Mouse (Mus musculus) stomach, postnatal 0 days (tissue): ENCODE data around the gene Yeats4. TPM values are rescaled to one million over a fixed set of nuclear protein-coding genes. Genes with fewer than 3 reads are reported as not detected.

Experiments
- ATAC-seq: fragments of 200-750 bp; cut with Nextera tagmentation; 2 replicates; pipeline ENCODE4 v1.8.0; 2017; ENCODE audit not compliant: low FRiP score, low TSS enrichment
- DNase-seq: peaks from one replicate; pipeline ENCODE4 v3.0.0-alpha.2; 2016; ENCODE audit warnings: low spot score
- H3K27ac ChIP-seq: fragments of 300-500 bp; sonication (generic); replicated peaks from 2 replicates; pipeline ENCODE4 v1.5.1; 2014; ENCODE audit warnings: mild to moderate bottlenecking, control low read depth
- H3K27me3 ChIP-seq: fragments of 300-500 bp; sonication (generic); 2 replicates; pipeline ENCODE4 v1.6.1; 2014; ENCODE audit warnings: low read length; ENCODE audit not compliant: control insufficient read depth, insufficient read depth
- H3K36me3 ChIP-seq: fragments of 300-500 bp; sonication (generic); 2 replicates; pipeline ENCODE4 v1.6.1; 2014; ENCODE audit warnings: low read length, mixed read lengths; ENCODE audit not compliant: control insufficient read depth, insufficient read depth
- H3K4me1 ChIP-seq: fragments of 300-500 bp; sonication (generic); replicated peaks from 2 replicates; pipeline ENCODE4 v1.6.1; 2014; ENCODE audit warnings: antibody characterized with exemption; ENCODE audit not compliant: control insufficient read depth, insufficient read depth
- H3K4me2 ChIP-seq: fragments of 300-500 bp; sonication (generic); replicated peaks from 2 replicates; pipeline ENCODE4 v1.6.1; 2014; ENCODE audit warnings: low read depth, mild to moderate bottlenecking, control low read depth, moderate library complexity
- H3K4me3 ChIP-seq: fragments of 300-500 bp; sonication (generic); 2 replicates; pipeline ENCODE4 v1.5.1; 2014; ENCODE audit warnings: low read depth, low read length, control low read depth
- H3K9ac ChIP-seq: fragments of 300-500 bp; sonication (generic); 2 replicates; pipeline ENCODE4 v1.6.1; 2014; ENCODE audit warnings: mild to moderate bottlenecking, low read length, control low read depth, mixed read lengths
- H3K9me3 ChIP-seq: fragments of 300-500 bp; sonication (generic); 2 replicates; pipeline ENCODE4 v1.6.1; 2016; ENCODE audit warnings: low read length; ENCODE audit not compliant: control insufficient read depth
- CTCF ChIP-seq: IDR thresholded peaks from 2 replicates; pipeline ENCODE4 v1.5.1; 2016; ENCODE audit warnings: antibody characterized with exemption, low read depth, mild to moderate bottlenecking, moderate library complexity
- EP300 ChIP-seq: optimal IDR thresholded peaks from 2 replicates; pipeline ENCODE3; 2016; ENCODE audit warnings: antibody characterized with exemption
- WGBS: fragments of 180-500 bp; shearing (Covaris S2); extraction: QIAGEN DNeasy Blood & Tissue Kit; methylation state at CpG from one replicate; pipeline ENCODE4 v1.1.7; 2014; 5-methylcytosine and 5-hydroxymethylcytosine counted together
- polyA plus RNA-seq: library from polyadenylated mRNA; unstranded; fragments of >200 nt; fragmentation: Nextera tagmentation; extraction: Ambion mirVana; gene quantifications from 2 replicates; pipeline ENCODE4 v1.2.1, GENCODE M21; 2015

The Yeats4 gene
- polyA plus RNA-seq, 1 experiment from 2014 or later = 38.2 TPM

DNA sequence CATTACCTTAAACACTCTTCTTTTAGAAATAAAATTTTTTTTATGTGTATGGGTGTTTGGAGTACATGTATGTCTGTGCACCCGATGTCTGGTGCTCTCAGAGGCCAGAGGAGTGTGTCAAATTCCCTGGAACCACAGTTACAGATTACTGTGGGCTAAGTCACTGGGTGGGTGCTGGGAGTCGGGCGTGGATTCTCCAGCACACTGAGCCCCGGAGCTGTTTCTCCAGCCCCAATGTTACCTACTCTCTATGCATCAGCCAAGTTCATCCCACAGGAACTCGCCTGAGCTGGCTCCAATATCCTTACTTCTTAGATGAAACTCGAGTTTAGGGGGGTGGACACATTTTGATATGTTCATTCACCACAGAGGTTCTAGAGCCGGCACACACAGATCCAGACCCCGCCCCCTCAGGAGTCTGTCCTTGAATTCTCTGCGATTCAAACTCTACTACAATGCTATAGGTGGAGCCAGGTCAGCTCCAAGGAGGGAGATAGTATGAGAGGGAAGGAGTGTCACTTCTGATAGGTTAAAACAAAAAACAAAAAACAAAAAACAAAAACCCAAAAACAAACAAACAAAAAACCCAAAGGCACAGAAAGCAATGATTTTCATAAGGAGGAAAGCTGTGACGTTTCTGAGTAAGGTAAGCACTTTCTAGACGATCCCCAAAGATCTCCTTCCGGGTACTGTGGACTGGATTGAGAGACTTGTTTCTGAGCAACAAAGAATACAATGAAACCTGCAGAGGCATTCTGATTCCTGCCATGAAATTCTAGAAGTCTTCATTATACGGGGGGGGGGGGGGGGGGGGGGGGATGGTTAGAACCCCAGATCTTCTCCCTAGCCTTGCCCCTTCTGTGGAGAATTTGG is 50.5 kb downstream of the Yeats4 start:
- Histone ChIP-seq H3K4me1 (no peaks in the 10 kb centered on the region), H3K27me3 (no peaks in the 10 kb centered on the region), H3K27ac (peak overlapping the region; percentile 45; the same call in 1 of the 2 replicates), H3K9ac (no peak overlapping the region), H3K4me3 (no peak overlapping the region), H3K4me2 (peak overlapping the region; percentile 36), H3K36me3 (no peaks in the 10 kb centered on the region), H3K9me3 (no peaks in the 10 kb centered on the region)
- no peak for TF ChIP-seq CTCF
- TF ChIP-seq EP300 = no peak
- WGBS = 38% methylated on average over 12 of the region's 13 CpGs
- peak; percentile 68; the same call in 1 of the 2 replicates for ATAC-seq
- DNase-seq = peak; percentile 50

DNA sequence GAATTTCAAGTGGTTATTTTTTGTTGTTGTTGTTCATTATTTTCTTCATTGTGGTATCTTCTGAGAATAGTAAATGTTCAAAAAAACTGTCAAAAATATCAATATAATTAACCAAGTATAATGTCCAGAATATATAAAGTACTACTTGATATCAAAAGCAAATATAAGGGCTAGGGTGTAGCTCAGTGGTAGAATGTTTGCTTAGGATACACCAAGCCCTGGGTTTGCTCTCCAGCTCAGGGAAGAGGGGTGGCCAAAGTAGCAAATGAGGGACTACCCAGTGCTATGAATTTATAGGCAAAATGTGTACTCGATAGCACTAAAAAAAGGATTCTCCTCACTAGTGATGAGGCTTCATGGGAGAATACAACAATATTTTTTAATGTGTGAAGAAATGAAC is 51.2 kb downstream of the Yeats4 start:
- H3K9me3 ChIP-seq = no peaks in the 10 kb centered on the region
- no peak for TF ChIP-seq EP300
- no peak for TF ChIP-seq CTCF
- 81% methylated on average over 1 of the region's 1 CpGs for WGBS
- no peak overlapping the region for H3K4me2 ChIP-seq
- peak; percentile 64; the same call in 1 of the 2 replicates for ATAC-seq
- H3K4me1 ChIP-seq = no peaks in the 10 kb centered on the region
- no peak overlapping the region for H3K27ac ChIP-seq
- no peak overlapping the region for H3K9ac ChIP-seq
- H3K27me3 ChIP-seq = no peaks in the 10 kb centered on the region
- DNase-seq = no peak
- no peaks in the 10 kb centered on the region for H3K36me3 ChIP-seq
- H3K4me3 ChIP-seq = no peak overlapping the region

GRCm38 (mm10) chr10:117172069-117172468 is 52.2 kb downstream of the Yeats4 start:
- ATAC-seq = no peak

DNA sequence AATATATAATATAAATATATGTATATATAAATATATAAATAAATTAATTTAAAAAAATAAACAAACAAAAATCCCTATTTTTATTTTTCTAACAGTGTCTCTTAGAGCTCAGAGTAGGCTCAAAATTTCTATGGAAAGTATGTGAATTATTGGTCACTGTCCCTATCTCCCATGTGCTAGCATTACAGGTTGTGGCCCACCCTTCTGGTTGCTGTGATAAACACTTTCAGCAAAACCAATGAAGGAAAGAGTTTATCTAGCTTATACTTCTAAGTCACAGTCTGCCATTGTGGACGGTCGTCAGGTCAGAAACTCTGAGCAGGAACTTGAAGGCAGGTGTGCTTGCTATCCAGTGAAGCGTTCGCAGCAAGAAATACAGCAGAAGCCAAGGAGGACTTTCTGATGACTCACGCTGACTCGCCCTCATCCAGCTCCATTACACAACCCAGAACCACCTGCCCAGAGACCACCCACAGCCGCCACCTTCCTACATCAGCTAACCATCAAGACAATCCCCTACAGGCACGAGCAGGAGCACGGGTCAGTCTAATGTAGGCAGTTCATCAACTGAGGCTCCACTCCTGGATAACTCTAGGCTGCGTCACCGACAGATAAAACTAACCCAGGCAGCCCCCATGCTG is 57.4 kb downstream of the Yeats4 start:
- Histone ChIP-seq H3K9ac (no peak overlapping the region), H3K4me2 (no peak overlapping the region), H3K36me3 (no peaks in the 10 kb centered on the region), H3K4me3 (no peak overlapping the region), H3K27me3 (no peaks in the 10 kb centered on the region), H3K9me3 (no peaks in the 10 kb centered on the region), H3K4me1 (no peaks in the 10 kb centered on the region), H3K27ac (no peak overlapping the region)
- DNase-seq (no peak), ATAC-seq (no peak)
- TF ChIP-seq EP300 = no peak
- no peak for TF ChIP-seq CTCF
- 83% methylated on average over 11 of the region's 11 CpGs for WGBS

More at GRCm38 (mm10) chr10:117172069-117172468, 52.2 kb downstream of the Yeats4 start:
- no peak for DNase-seq
- no peak overlapping the region for H3K9ac ChIP-seq
- no peaks in the 10 kb centered on the region for H3K4me1 ChIP-seq
- H3K9me3 ChIP-seq = no peaks in the 10 kb centered on the region
- H3K27me3 ChIP-seq = no peaks in the 10 kb centered on the region
- H3K27ac ChIP-seq = no peak overlapping the region
- 21% methylated on average over 3 of the region's 3 CpGs for WGBS
- H3K4me3 ChIP-seq = no peak overlapping the region
- H3K36me3 ChIP-seq = no peaks in the 10 kb centered on the region
- no peak overlapping the region for H3K4me2 ChIP-seq
- TF ChIP-seq EP300 (no peak), CTCF (no peak)

Other genes with a start within 250 kb of the Yeats4 start
- 0.08 and 0.10 TPM in 2 replicates for gene Best3, start 238.2 kb downstream of the Yeats4 start, polyA plus RNA-seq
- not detected in 2 replicates for gene Lrrc10, start 179.2 kb downstream of the Yeats4 start, polyA plus RNA-seq
- 119 and 122 TPM in 2 replicates for gene Cct2, start 160.7 kb downstream of the Yeats4 start, polyA plus RNA-seq
- gene Frs2, start 76.0 kb downstream of the Yeats4 start, polyA plus RNA-seq = 11.6 and 11.9 TPM in 2 replicates
- not detected in 2 replicates for gene 9530003J23Rik, start 14.2 kb upstream of the Yeats4 start, polyA plus RNA-seq
- 48.9 and 54.0 TPM in 2 replicates for gene Lyz2, start 57.8 kb upstream of the Yeats4 start, polyA plus RNA-seq
- gene Lyz1, start 68.4 kb upstream of the Yeats4 start, polyA plus RNA-seq = 0.10 and 0.29 TPM in 2 replicates
- 52.5 and 53.6 TPM in 2 replicates for gene Cpsf6, start 155.5 kb upstream of the Yeats4 start, polyA plus RNA-seq